Mouse (Mus musculus): ENCODE results near the gene Slc44a5.

DNA sequence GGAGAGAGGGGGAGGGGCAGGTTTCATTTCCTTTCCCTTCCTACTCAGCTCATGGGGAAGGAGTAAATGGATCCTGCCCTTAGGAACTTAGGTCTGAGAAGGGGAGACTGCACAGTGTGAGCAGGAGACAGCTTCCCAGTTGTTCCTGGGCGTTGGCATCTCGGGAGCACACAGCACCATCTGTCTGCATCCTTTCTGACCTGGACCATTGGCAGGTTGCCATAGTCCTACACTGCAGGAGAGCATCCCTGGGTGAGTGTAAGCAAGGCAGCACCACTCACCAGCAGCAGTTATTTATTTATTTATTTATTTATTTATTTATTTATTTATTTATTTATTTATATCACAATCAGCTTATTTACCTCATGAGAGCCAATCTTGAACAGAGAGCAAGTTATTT lies 12.4 kb upstream of the Slc44a5 start:
- no peak for TF ChIP-seq CTCF (IDR thresholded peaks at IDR 0.05; ENCODE audit: low read depth, low read length)
- TF ChIP-seq POLR2A (IDR thresholded peaks at IDR 0.05; ENCODE audit: insufficient read depth, low read length) = no peak
- TF ChIP-seq EP300 (IDR thresholded peaks at IDR 0.05; ENCODE audit: insufficient read depth, low read depth, low read length) = no peak

All from ES-Bruce4 (cell line).